Mouse (Mus musculus) natural killer cell, adult 2 months (primary cell): ENCODE results near the gene Dkk2.

ENCODE experiments used
- DNase-seq, 2 experiments: peaks; one replicate each; pipeline ENCODE4 v3.0.0; 2022; ENCODE audit warnings: low spot score in 2 of 2

Dkk2 gene

DNA sequence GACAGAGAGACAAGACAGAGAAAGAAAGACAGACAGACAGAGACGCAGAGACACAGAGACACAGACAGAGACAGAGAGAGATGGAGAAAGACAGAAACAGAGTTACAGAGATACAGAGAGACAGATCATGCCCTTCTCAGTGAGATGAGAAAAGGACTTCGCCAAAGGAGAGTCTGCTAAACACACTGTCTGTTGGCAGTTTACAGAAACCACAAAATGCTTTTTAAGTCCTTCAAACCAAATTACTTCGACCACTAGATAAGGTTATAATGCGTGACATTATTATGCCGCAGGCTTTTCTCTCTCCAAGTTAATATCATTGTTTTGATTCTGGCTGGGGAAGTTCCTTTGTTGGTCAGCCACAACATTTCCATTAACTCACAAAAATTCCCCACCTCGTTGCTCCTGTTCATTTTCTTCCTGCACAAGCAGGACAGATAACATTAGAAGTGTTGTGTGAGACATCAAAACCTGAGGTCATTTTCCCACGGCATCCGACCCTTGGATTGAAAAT, 40.2 kb downstream of the Dkk2 start:
- no peak for DNase-seq

- no peak for DNase-seq
These were observed 44.7 kb downstream of the Dkk2 start for GRCm38 (mm10) chr3:132129730-132130274.

DNA sequence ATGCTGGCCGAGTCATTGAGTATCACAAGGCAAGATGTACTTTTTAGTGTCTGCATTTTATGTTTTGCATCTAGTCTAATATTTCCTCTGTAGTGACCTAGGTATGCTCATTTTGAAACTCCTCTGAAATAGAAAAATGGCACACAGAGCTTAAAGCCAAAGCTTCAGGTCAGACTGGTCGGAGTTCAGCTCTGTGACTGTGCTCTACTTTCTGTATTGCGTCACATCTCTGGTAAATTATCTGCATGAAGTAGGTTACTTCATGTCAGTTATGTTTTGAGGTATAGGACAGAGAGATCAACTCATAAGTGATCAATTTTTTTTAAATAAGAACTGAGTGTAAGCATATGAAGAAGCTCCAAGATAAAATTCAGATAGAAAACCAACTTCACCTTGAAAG, 45.7 kb downstream of the Dkk2 start:
- DNase-seq = no peak

DNA sequence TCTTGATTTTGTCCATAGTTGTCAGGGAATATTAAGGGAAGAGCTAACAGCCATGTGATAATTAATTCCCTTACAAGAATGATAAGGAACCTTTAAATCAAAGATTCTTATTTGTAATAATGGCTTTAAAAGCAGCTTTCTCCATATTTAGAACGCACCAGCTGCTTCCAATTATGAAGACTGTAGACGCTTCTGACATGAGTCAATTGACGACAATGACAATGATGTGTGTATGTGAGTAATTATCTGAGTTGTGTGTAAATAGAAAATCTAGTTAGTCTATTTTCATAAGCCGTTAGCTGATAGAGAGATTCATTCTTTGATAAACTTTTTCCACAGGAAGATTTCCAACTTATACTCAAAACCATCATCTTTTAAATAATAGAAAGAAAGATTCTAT, 46.8 kb downstream of the Dkk2 start:
- no peak for DNase-seq

- DNase-seq = no peak
These were observed 49.4 kb downstream of the Dkk2 start for GRCm38 (mm10) chr3:132134502-132134901.

DNA sequence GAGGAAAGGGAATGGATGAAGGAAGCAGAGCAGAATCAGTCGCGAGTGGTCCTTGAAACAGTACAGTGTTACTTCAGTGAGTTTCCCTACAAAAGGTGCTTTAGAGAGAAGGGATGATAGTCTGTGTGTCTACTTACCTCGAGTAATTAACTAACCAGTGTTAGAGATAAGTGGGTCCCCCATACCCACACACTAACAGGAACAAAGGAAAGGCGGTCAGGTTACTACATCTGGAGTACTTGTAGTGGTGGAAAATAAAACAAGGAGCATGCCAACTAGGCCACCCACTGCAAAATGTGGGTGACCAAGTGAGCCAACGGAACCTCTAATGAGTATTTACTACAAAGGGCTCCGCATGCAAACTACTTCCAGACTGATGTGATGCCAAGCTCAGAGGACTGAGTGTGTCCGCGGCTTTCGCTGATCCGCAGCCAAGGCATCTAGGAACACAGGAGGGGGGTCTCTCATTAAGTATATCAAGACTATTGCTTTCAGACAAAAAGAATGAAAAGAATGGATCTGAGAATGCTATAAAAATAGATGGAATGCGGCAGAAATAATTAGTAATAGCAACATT, 52.8 kb downstream of the Dkk2 start:
- no peak for DNase-seq

DNA sequence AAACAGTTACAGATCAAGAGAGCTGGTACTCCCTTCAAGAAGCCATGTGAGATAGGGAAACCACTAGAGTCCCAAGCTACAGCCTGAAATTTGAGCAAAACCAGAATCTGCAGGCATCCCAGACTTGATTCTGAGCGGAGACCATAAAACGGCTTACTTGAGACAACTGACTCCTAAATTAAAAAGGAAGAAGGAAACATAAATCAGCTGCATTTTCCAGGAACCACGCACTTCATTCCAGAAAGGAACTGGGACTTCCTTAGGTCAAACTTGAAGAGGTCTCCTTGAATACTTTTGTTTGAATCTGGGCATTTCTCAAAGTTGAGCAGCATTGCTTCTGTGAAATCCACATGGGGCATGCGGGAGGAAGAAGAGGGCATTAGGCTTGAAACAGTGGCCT, 55.9 kb downstream of the Dkk2 start:
- no peak for DNase-seq

- no peak for DNase-seq
These were observed 64.4 kb downstream of the Dkk2 start for GRCm38 (mm10) chr3:132149446-132150025.

DNA sequence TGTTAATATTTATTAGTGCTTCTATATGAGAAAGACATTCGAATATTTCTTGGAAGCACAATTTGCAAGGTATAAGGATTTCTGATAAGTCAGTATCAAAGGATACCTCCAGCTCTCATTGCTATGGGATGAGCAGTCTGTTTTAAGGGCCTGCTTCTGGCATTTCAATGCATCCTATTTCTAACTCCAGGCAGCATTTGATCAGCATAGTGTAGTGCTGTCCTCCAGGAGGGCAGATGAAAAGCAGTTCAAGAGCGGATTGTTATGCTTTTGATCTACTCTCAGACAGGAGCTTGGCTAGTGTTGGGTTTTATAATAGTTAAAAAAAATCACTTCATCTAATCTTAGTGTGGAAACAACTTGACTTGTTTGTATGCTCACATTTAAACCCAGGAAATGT, 73.7 kb downstream of the Dkk2 start:
- DNase-seq = no peak

DNA sequence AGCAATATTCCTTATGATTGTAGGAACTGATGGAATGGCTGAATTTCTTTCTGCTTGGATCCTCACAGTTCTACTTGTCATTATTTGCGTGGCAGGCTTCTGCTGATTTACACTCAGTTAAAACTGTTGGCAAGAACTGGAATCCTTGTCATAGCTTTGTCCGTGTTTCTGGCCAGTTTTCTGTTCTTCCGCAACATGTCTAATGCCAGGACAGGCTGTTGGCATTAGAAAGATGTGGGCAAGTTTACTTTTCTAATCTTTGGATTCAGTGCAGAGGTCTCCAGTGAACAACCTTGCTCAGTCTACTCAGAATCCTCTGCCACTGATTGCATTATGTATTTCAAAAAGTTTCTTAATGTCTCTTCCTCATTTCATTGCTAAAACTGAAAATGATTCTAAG, 83.8 kb downstream of the Dkk2 start:
- no peak for DNase-seq

GRCm38 (mm10) chr3:132186888-132187552, 101.9 kb downstream of the Dkk2 start:
- DNase-seq = no peak

DNA sequence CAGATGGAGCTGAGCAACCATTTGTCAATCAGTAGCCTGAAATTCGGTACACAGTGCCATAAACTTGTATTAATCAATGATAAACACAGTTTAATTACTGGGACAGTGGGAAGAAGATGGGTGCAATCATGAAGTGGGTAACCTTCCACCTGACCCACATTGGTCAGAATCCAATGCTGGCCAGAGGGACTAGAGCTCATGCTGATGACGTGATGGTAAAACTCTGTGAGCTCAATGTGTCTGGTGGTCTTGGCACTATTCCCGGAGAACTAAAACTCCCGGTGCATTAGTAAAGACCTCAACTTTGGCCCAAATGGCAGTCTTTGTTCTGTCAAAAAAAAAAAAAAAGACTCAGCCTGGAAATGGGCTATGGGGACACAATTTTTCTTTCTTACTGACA, 116.9 kb downstream of the Dkk2 start:
- no peak for DNase-seq

- DNase-seq = no peak
These were observed 117.6 kb downstream of the Dkk2 start for GRCm38 (mm10) chr3:132202665-132203064.

GRCm38 (mm10) chr3:132207469-132207868, 122.4 kb downstream of the Dkk2 start:
- no peak for DNase-seq

DNA sequence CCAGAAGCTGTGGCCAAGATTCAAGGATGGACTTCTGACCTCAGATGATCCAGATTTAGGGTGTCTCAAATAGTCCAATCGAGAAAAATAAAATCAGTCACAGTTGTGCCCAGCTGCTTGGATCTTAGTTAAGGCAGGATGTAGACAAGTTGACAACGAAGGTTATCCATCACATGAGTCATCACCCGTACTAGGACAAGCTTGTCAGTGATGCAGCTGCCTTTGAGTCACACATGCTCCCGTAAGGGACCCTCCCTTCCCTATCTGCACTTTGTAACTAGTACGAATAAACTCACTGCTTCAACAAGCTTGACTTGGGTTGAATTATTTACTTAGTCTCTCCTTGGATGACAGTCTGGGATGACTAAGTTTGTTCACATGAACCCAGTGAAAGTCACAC, 126.2 kb downstream of the Dkk2 start:
- DNase-seq = no peak

- no peak for DNase-seq
These were observed 134.9 kb downstream of the Dkk2 start for GRCm38 (mm10) chr3:132219977-132220487.

DNA sequence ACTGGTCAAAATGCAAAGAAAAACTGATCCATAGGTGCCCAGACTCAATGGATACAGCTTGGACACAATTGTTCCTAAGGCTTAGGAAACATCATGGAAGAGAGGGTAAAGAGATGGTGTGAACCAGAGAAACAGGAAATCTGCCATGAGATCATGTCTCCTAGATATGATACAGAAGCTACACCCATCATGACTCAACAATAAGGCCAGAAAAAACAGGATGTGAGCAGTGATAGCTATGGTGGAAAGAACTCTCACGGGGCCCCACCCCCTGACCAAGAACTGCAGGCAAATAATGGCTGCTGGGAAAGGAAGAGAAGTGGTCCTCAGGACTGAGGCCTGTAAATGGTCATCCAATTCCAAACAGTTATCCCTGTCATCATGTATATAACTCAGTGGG, 142.5 kb downstream of the Dkk2 start:
- DNase-seq = no peak
